23 mouse cellular contexts compared by ENCODE assay signal in the genomic region with DNA sequence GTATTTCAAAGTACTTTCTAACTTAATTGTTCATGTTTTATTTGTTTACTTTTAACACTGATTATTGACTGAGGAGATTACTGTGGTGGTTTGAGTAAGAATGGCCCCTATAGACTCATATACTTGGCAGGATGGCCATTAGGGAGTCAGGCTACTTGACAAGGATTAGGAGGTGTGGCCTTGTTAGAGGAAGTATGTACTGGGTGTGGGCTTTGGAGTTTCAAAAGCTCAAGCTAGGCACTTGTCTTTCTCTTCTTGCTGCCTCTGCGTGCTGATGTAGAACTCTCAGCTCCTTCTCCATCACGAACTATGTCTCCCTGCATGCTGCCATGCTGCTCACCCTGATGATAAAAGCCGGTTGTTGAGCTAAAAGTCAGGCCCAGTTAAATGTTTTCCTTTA.
"Had no signal": no experiment of that assay in that cellular context is flagged by ENCODE, and none has a peak within 500 bp of the region (broad histone marks: within the 10 kb centered on the region; RNA-seq: fewer than 3 reads in every experiment).

No protein-coding gene starts in this region.

- H3K27me3 ChIP-seq: liver, embryonic 13.5 days; liver, embryonic 15.5 days; lung, embryonic 15.5 days; midbrain, embryonic 12.5 days; neural tube, embryonic 13.5 days; neural tube, embryonic 15.5 days had no signal

- H3K9me3 ChIP-seq: liver, embryonic 13.5 days; liver, embryonic 15.5 days; lung, embryonic 15.5 days had no signal

- H3K4me3 ChIP-seq: liver, embryonic 13.5 days; liver, embryonic 15.5 days; lung, embryonic 15.5 days; megakaryocyte, embryonic 14.5 days; midbrain, embryonic 12.5 days; myocyte; neural tube, embryonic 13.5 days; neural tube, embryonic 15.5 days had no signal

- H3K4me2 ChIP-seq: liver, embryonic 13.5 days; liver, embryonic 15.5 days; lung, embryonic 15.5 days; midbrain, embryonic 12.5 days; neural tube, embryonic 13.5 days; neural tube, embryonic 15.5 days had no signal

- H3K4me1 ChIP-seq: liver, embryonic 13.5 days; liver, embryonic 15.5 days; lung, embryonic 15.5 days; megakaryocyte, embryonic 14.5 days; midbrain, embryonic 12.5 days; neural tube, embryonic 13.5 days; neural tube, embryonic 15.5 days had no signal

- DNase-seq: liver, embryonic 13.5 days; liver, postnatal 0 days; lung, adult 2 months; lung, postnatal 14 days; lung, postnatal 36 days; midbrain, embryonic 14.5 days; retina, postnatal 1 day; right cerebral cortex, adult 18-20 months; right cerebral cortex, postnatal 25 days; right cerebral cortex, postnatal 4 days; spleen, adult 18-20 months; thymus, adult 18-20 months; thymus, postnatal 14 days; thymus, postnatal 36 days had no signal

- H3K9ac ChIP-seq: liver, embryonic 13.5 days; liver, embryonic 15.5 days; liver, postnatal 0 days; lung, embryonic 15.5 days; midbrain, embryonic 12.5 days; neural tube, embryonic 13.5 days; neural tube, embryonic 15.5 days had no signal

- H3K27ac ChIP-seq: liver, embryonic 13.5 days; liver, embryonic 15.5 days; lung, embryonic 15.5 days; midbrain, embryonic 12.5 days; neural tube, embryonic 13.5 days; neural tube, embryonic 15.5 days had no signal

- ATAC-seq: liver, postnatal 0 days; lung, postnatal 0 days; midbrain, embryonic 16.5 days had no signal

- H3K36me3 ChIP-seq: liver, embryonic 13.5 days; liver, embryonic 15.5 days; lung, embryonic 15.5 days; midbrain, embryonic 12.5 days; neural tube, embryonic 13.5 days; neural tube, embryonic 15.5 days had no signal
